Mouse (Mus musculus): ENCODE data around the gene Timp3. TPM values are rescaled to one million over a fixed set of nuclear protein-coding genes. Genes with fewer than 3 reads are reported as not detected.

Timp3 gene
- polyA plus RNA-seq, 1 experiment: 3.3 TPM

DNA sequence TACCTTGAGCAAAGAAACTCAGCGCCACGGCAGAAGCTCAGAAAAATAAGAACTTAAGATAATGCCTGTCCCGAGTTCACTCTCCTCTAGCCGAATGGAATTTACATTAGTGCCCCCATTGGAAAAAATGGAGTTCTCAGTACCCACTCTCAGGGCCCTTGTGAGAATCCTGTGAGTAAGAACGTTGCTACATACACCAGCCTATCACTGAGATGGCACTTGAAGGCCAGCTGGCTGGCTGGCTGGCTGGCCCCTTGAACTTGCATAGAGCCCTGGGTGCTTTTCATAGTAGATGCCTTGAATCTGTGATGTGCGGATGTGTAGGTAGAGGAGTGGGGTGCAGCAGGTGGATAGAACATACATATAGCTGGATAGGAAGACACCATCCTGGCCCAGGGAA, 43.2 kb downstream of the Timp3 start:
- H3K4me1 ChIP-seq (ENCODE audit: control insufficient read depth, insufficient read depth, low read length): no peaks in the 10 kb centered on the region
- H3K4me3 ChIP-seq (ENCODE audit: insufficient read depth, low read length): no peak overlapping the region
- H3K27ac ChIP-seq (ENCODE audit: insufficient read depth, low read depth, low read length): no peak overlapping the region
- no peak for TF ChIP-seq POLR2A (IDR thresholded peaks at IDR 0.05; ENCODE audit: borderline replicate concordance, low read depth, low read length)
- no peak for TF ChIP-seq CTCF (IDR thresholded peaks at IDR 0.05; ENCODE audit: low read depth, low read length)

- TF ChIP-seq POLR2A (IDR thresholded peaks at IDR 0.05; ENCODE audit: borderline replicate concordance, low read depth, low read length) (no peak), CTCF (IDR thresholded peaks at IDR 0.05; ENCODE audit: low read depth, low read length) (no peak)
- Histone ChIP-seq H3K27ac (ENCODE audit: insufficient read depth, low read depth, low read length) (no peak overlapping the region), H3K4me1 (ENCODE audit: control insufficient read depth, insufficient read depth, low read length) (no peaks in the 10 kb centered on the region), H3K4me3 (ENCODE audit: insufficient read depth, low read length) (no peak overlapping the region)
These were observed 43.8 kb downstream of the Timp3 start for GRCm38 (mm10) chr10:86343931-86344330.

DNA sequence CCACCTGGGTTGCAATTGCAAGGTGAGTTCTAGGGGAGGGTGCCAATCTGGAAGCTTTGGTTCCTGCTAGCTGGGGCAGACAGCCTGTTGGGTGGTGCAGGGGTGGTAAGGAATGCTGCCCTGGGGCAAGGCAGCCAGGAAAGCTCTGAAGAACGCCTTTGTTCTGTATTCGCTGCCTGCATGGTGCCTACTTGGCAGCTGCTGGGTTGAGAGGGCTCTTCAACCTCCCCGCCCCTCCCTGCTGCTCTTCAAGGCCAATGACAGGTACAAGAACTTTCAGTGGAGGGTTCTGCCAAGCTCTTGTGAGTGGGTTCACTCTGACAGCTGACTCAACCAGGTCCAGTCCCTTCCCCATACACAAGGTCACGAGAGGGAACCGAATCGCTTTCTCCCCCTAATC, 44.5 kb downstream of the Timp3 start:
- no peak overlapping the region for H3K4me3 ChIP-seq (ENCODE audit: insufficient read depth, low read length)

DNA sequence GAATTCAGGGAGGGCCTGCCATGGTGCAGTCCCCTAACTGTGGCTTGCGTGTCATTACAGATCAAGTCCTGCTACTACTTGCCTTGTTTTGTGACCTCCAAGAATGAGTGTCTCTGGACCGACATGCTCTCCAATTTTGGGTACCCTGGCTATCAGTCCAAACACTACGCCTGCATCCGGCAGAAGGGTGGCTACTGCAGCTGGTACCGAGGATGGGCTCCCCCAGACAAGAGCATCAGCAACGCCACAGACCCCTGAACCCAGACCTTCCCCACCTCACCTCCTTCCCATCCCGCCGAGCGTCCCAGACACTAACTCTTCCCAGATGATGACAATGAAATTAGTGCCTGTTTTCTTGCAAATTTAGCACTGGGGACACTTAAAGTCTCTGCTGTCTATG, 45.5 kb downstream of the Timp3 start:
- Histone ChIP-seq H3K4me3 (ENCODE audit: insufficient read depth, low read length) (no peak overlapping the region), H3K4me1 (ENCODE audit: control insufficient read depth, insufficient read depth, low read length) (no peaks in the 10 kb centered on the region), H3K27ac (ENCODE audit: insufficient read depth, low read depth, low read length) (no peak overlapping the region)
- TF ChIP-seq CTCF (IDR thresholded peaks at IDR 0.05; ENCODE audit: low read depth, low read length) (no peak), POLR2A (IDR thresholded peaks at IDR 0.05; ENCODE audit: borderline replicate concordance, low read depth, low read length) (no peak)

More for the DNA sequence above, 44.5 kb downstream of the Timp3 start:
- no peaks in the 10 kb centered on the region for H3K4me1 ChIP-seq (ENCODE audit: control insufficient read depth, insufficient read depth, low read length)
- H3K27ac ChIP-seq (ENCODE audit: insufficient read depth, low read depth, low read length): no peak overlapping the region
- TF ChIP-seq POLR2A (IDR thresholded peaks at IDR 0.05; ENCODE audit: borderline replicate concordance, low read depth, low read length): no peak
- no peak for TF ChIP-seq CTCF (IDR thresholded peaks at IDR 0.05; ENCODE audit: low read depth, low read length)

DNA sequence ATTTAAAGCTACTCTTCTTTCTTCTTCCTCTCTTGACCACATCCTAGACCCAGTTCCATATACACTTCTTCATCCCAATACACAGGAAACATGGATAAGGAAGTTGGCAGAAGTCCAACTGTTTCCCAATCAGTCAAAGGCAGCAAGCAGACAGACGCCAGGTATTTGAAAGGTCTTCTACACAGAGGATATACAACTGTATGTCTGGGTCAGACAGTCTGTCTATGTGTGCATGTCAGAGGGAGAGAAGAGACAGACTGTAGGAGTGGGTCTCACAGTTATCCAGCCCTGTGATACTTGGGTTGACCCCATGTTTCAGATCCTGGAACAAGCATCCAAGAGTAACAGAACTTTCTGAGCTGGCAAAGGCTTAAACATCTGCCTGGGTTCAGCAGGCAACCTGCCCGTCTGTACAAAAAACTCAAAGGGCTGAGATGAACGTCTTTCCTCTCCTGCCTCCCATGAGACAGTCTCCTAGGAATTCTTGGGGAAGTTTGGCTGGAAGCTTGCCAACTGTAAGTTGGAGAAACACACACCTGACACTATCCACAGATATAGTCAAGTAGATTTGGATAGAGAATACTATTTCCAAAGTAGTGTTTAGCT, 46.2 kb downstream of the Timp3 start:
- Histone ChIP-seq H3K4me3 (ENCODE audit: insufficient read depth, low read length) (no peak overlapping the region), H3K27ac (ENCODE audit: insufficient read depth, low read depth, low read length) (no peak overlapping the region), H3K4me1 (ENCODE audit: control insufficient read depth, insufficient read depth, low read length) (no peaks in the 10 kb centered on the region)
- no peak for TF ChIP-seq CTCF (IDR thresholded peaks at IDR 0.05; ENCODE audit: low read depth, low read length)
- TF ChIP-seq POLR2A (IDR thresholded peaks at IDR 0.05; ENCODE audit: borderline replicate concordance, low read depth, low read length): no peak

DNA sequence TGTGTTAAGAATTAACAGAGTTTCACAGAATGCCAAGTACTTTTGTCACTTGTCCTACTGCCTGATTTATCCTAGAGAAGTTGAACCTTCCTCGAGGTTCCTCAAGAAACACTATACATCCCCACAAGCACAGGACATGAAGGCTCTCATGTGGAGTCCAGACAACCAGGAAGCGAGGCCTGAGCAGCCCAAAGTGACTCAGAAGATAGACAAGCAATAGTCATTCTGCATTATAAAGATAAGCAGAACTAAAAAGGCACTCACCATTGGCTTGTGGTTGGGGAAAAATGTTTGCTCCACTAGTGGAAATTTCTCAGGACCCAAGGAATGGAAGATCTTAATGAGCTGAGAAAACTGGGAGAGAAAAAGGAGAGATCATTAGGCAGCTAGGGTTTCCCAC, 51.1 kb downstream of the Timp3 start:
- Histone ChIP-seq H3K4me3 (ENCODE audit: insufficient read depth, low read length) (no peak overlapping the region), H3K27ac (ENCODE audit: insufficient read depth, low read depth, low read length) (no peak overlapping the region), H3K4me1 (ENCODE audit: control insufficient read depth, insufficient read depth, low read length) (no peaks in the 10 kb centered on the region)
- TF ChIP-seq POLR2A (IDR thresholded peaks at IDR 0.05; ENCODE audit: borderline replicate concordance, low read depth, low read length) (no peak), CTCF (IDR thresholded peaks at IDR 0.05; ENCODE audit: low read depth, low read length) (no peak)

DNA sequence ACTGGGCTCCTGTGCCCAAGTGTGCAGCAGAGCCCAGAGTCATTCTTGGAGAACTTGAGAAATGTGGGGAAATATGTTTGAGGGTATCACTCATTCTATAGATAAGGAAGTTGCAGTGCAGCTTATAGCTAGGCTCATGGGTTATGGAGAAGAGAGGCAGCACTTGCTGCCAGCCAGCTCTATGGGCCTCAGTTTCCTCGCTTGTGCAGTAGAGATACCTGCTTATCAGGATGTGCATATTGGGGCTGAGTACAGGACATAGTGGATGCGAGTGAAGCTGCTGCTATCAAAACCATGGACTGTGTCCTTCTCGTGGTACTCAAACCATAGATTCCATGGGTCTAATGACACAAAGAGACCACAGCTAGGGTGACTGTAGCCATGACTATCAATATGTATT, 52.3 kb downstream of the Timp3 start:
- no peak overlapping the region for H3K27ac ChIP-seq (ENCODE audit: insufficient read depth, low read depth, low read length)
- H3K4me3 ChIP-seq (ENCODE audit: insufficient read depth, low read length): no peak overlapping the region
- H3K4me1 ChIP-seq (ENCODE audit: control insufficient read depth, insufficient read depth, low read length): no peaks in the 10 kb centered on the region
- TF ChIP-seq CTCF (IDR thresholded peaks at IDR 0.05; ENCODE audit: low read depth, low read length): no peak
- TF ChIP-seq POLR2A (IDR thresholded peaks at IDR 0.05; ENCODE audit: borderline replicate concordance, low read depth, low read length): no peak

- no peak overlapping the region for H3K4me3 ChIP-seq (ENCODE audit: insufficient read depth, low read length)
- no peaks in the 10 kb centered on the region for H3K4me1 ChIP-seq (ENCODE audit: control insufficient read depth, insufficient read depth, low read length)
- TF ChIP-seq CTCF (IDR thresholded peaks at IDR 0.05; ENCODE audit: low read depth, low read length): no peak
- no peak for TF ChIP-seq POLR2A (IDR thresholded peaks at IDR 0.05; ENCODE audit: borderline replicate concordance, low read depth, low read length)
- H3K27ac ChIP-seq (ENCODE audit: insufficient read depth, low read depth, low read length): no peak overlapping the region
These were observed 56.8 kb downstream of the Timp3 start for GRCm38 (mm10) chr10:86356819-86357563.

DNA sequence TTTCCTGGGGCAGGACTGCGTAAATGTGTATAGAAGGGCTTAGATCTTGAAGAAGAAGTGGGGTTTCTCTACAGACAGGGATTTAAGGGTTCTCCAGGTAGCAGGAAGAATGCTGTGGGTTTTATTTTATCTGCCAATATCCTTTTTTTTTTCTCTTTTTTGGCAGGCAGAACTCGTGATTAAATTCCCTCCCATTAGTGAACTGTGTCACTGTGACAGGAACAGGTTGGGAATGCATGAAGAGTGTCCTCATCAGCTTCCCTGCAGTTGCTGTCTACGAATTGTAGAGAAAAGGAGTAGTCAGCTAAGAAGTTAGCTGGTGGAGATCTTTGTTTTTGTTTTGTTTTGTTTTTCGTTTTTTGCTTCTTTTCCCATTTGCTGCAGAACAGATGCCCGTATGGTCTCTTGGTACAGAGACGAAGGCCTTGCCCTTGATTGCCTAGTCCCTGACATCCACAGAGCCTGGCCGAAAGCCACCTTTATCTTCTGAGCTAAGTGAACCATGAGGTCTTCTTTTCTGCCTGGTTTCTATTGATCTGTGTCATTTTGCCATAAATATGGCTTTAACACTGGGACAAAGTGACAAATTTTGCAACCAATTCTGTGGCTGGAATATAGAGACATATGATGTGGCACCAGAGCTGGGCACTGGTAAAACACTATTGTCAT, 58.3 kb downstream of the Timp3 start:
- Histone ChIP-seq H3K27ac (ENCODE audit: insufficient read depth, low read depth, low read length) (no peak overlapping the region), H3K4me3 (ENCODE audit: insufficient read depth, low read length) (no peak overlapping the region), H3K4me1 (ENCODE audit: control insufficient read depth, insufficient read depth, low read length) (no peaks in the 10 kb centered on the region)
- no peak for TF ChIP-seq CTCF (IDR thresholded peaks at IDR 0.05; ENCODE audit: low read depth, low read length)
- TF ChIP-seq POLR2A (IDR thresholded peaks at IDR 0.05; ENCODE audit: borderline replicate concordance, low read depth, low read length): no peak

- Histone ChIP-seq H3K27ac (ENCODE audit: insufficient read depth, low read depth, low read length) (no peak overlapping the region), H3K4me1 (ENCODE audit: control insufficient read depth, insufficient read depth, low read length) (no peaks in the 10 kb centered on the region), H3K4me3 (ENCODE audit: insufficient read depth, low read length) (no peak overlapping the region)
- TF ChIP-seq CTCF (IDR thresholded peaks at IDR 0.05; ENCODE audit: low read depth, low read length) (no peak), POLR2A (IDR thresholded peaks at IDR 0.05; ENCODE audit: borderline replicate concordance, low read depth, low read length) (no peak)
These were observed 59.0 kb downstream of the Timp3 start for GRCm38 (mm10) chr10:86359208-86359607.

Measured in bone marrow macrophage, adult 2 months (primary cell).